Comparison of ENCODE assay signal across 11 mouse cellular contexts in the genomic region with DNA sequence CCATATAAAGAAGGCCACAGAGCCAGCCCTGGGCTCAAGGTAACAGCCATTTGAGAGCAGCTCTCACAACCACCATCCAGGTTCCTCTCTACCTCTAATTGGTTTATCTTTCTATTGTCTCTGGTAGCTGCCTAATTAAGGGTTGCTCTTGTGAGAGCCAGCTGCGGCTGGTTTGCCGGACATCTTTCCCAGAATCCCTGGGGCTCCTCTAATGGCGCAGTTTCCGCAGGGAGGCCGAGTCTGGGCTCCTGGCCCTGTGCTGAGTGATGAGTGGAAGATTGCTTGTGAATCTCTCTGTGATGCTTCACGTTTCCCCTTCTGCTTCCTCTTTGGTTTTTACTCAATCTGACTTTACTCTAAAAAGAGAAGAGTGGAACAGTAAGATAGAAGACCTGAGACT. TPM values are rescaled to one million over a fixed set of nuclear protein-coding genes. Genes with fewer than 3 reads are reported as not detected.
DNase-seq lines count a peak whose midpoint lies in the region; ATAC-seq and TF ChIP-seq lines count a peak whose summit lies in the region.
"Had no signal": no experiment of that assay in that cellular context is flagged by ENCODE, and none has a peak within 500 bp of the region (broad histone marks: within the 10 kb centered on the region; RNA-seq: fewer than 3 reads in every experiment).

No protein-coding gene starts in this region.

- H3K27me3 ChIP-seq in heart, embryonic 10.5 days (ENCODE audit: insufficient read depth, poor library complexity, severe bottlenecking): no peaks in the 10 kb centered on the region; the same call in 1 of the 2 replicates
- H3K27me3 ChIP-seq in heart, adult 2 months (ENCODE audit: control insufficient read depth, insufficient read depth, low read length): no peaks in the 10 kb centered on the region
- H3K27me3 ChIP-seq in embryonic facial prominence, embryonic 14.5 days (replicated peaks; ENCODE audit: control insufficient read depth, insufficient read depth, low read length): no peaks in the 10 kb centered on the region
- no peaks in the 10 kb centered on the region for H3K27me3 ChIP-seq in hindbrain, embryonic 15.5 days
- H3K27me3 ChIP-seq in liver, embryonic 12.5 days (replicated peaks): no peaks in the 10 kb centered on the region
- H3K27me3 ChIP-seq: limb, embryonic 12.5 days had no signal

- H3K4me2 ChIP-seq in embryonic facial prominence, embryonic 14.5 days (ENCODE audit: low read depth, low read length): no peak overlapping the region
- H3K4me2 ChIP-seq in hindbrain, embryonic 15.5 days: no peak overlapping the region
- H3K4me2 ChIP-seq in liver, embryonic 12.5 days: no peak overlapping the region
- H3K4me2 ChIP-seq: limb, embryonic 12.5 days had no signal

- no peak for DNase-seq in heart, embryonic 10.5 days (ENCODE audit: low spot score)
- no peak for DNase-seq in heart, adult 2 months
- peak; percentile 58 for DNase-seq in embryonic facial prominence, embryonic 14.5 days (ENCODE audit: low spot score)
- DNase-seq in frontal cortex, postnatal 14 days (ENCODE audit: low spot score in 2 of 2): no peak
- DNase-seq in ovary, postnatal 14 days (ENCODE audit: low spot score): no peak
- DNase-seq: adrenal gland, postnatal 36 days; kidney, adult 8-10 months had no signal

- no peak overlapping the region for H3K9ac ChIP-seq in heart, adult 2 months (ENCODE audit: low read depth, low read length)
- no peak overlapping the region; the same call in 1 of the 2 replicates for H3K9ac ChIP-seq in embryonic facial prominence, embryonic 14.5 days (ENCODE audit: low read depth, low read length)
- H3K9ac ChIP-seq in hindbrain, embryonic 15.5 days: no peak overlapping the region
- H3K9ac ChIP-seq in liver, embryonic 12.5 days: no peak overlapping the region
- H3K9ac ChIP-seq: limb, embryonic 12.5 days had no signal

- no peak for TF ChIP-seq CTCF in heart, adult 2 months (IDR thresholded peaks at IDR 0.05)
- TF ChIP-seq CTCF in olfactory bulb, adult 2 months (IDR thresholded peaks at IDR 0.05; ENCODE audit: insufficient read depth, low read depth, low read length): no peak

- WGBS in heart, embryonic 10.5 days: 45% methylated on average over 6 of the region's 6 CpGs
- 70% methylated on average over 6 of the region's 6 CpGs for whole genome bisulfite sequencing in heart, adult 2 months
- WGBS in embryonic facial prominence, embryonic 14.5 days: 41% methylated on average over 6 of the region's 6 CpGs
- 21% methylated on average over 6 of the region's 6 CpGs for WGBS in hindbrain, embryonic 15.5 days
- 46% methylated on average over 6 of the region's 6 CpGs for WGBS in olfactory bulb, adult 2 months
- WGBS in liver, embryonic 12.5 days (ENCODE audit: insufficient replicate concordance): 49% methylated on average over 6 of the region's 6 CpGs

- intact Hi-C loops in heart, adult 2 months (cut with DNase I): no loop called here

- H3K4me3 ChIP-seq in heart, embryonic 10.5 days: no peak overlapping the region
- H3K4me3 ChIP-seq in heart, adult 2 months: no peak overlapping the region
- H3K4me3 ChIP-seq in embryonic facial prominence, embryonic 14.5 days (ENCODE audit: low read depth, low read length): no peak overlapping the region
- H3K4me3 ChIP-seq in hindbrain, embryonic 15.5 days: no peak overlapping the region
- H3K4me3 ChIP-seq in olfactory bulb, adult 2 months (ENCODE audit: insufficient read depth, low read depth, low read length): no peak overlapping the region
- H3K4me3 ChIP-seq in liver, embryonic 12.5 days: no peak overlapping the region
- H3K4me3 ChIP-seq: limb, embryonic 12.5 days had no signal

- no peak for TF ChIP-seq POLR2A in heart, adult 2 months (IDR thresholded peaks at IDR 0.05; ENCODE audit: insufficient read depth, low read depth, low read length)
- no peak for TF ChIP-seq POLR2A in olfactory bulb, adult 2 months (IDR thresholded peaks at IDR 0.05; ENCODE audit: insufficient read depth, low read depth, low read length)

- H3K27ac ChIP-seq in heart, embryonic 10.5 days: 0 out of 2 replicates have a peak overlapping the region, but pooled peaks have one; percentile 6
- no peak overlapping the region for H3K27ac ChIP-seq in heart, adult 2 months
- no peak overlapping the region for H3K27ac ChIP-seq in embryonic facial prominence, embryonic 14.5 days (replicated peaks; ENCODE audit: low read depth, low read length)
- peak overlapping the region; percentile 78 for H3K27ac ChIP-seq in hindbrain, embryonic 15.5 days (replicated peaks)
- 0 out of 2 replicates have a peak overlapping the region, but pooled peaks have one; percentile 5 for H3K27ac ChIP-seq in olfactory bulb, adult 2 months (ENCODE audit: insufficient read depth, low read depth, low read length)
- no peak overlapping the region for H3K27ac ChIP-seq in liver, embryonic 12.5 days
- H3K27ac ChIP-seq: limb, embryonic 12.5 days had no signal

- TF ChIP-seq EP300 in heart, adult 2 months (IDR thresholded peaks at IDR 0.05; ENCODE audit: insufficient read depth, low read depth, low read length): no peak

- ATAC-seq in embryonic facial prominence, embryonic 14.5 days (ENCODE audit: low read depth): peak; percentile 42; the same call in 1 of the 2 replicates
- no peak for ATAC-seq in hindbrain, embryonic 15.5 days (ENCODE audit: low FRiP score, low read depth)
- no peak for ATAC-seq in liver, embryonic 12.5 days

- no peaks in the 10 kb centered on the region for H3K36me3 ChIP-seq in heart, embryonic 10.5 days
- H3K36me3 ChIP-seq in heart, adult 2 months (ENCODE audit: control insufficient read depth, insufficient read depth, low read length): no peaks in the 10 kb centered on the region
- H3K36me3 ChIP-seq in embryonic facial prominence, embryonic 14.5 days (ENCODE audit: control insufficient read depth, insufficient read depth, low read length): no peaks in the 10 kb centered on the region
- H3K36me3 ChIP-seq in hindbrain, embryonic 15.5 days: no peaks in the 10 kb centered on the region
- no peaks in the 10 kb centered on the region for H3K36me3 ChIP-seq in liver, embryonic 12.5 days
- H3K36me3 ChIP-seq: limb, embryonic 12.5 days had no signal

- peaks cover 43% of the 10 kb centered on the region for H3K4me1 ChIP-seq in heart, embryonic 10.5 days
- H3K4me1 ChIP-seq in heart, adult 2 months (ENCODE audit: control insufficient read depth, insufficient read depth, low read length): peaks cover 12% of the 10 kb centered on the region
- peaks cover 9% of the 10 kb centered on the region; the same call in 1 of the 2 replicates for H3K4me1 ChIP-seq in embryonic facial prominence, embryonic 14.5 days (ENCODE audit: control insufficient read depth, insufficient read depth, low read length)
- H3K4me1 ChIP-seq in hindbrain, embryonic 15.5 days (replicated peaks): peaks cover 72% of the 10 kb centered on the region
- peaks cover 26% of the 10 kb centered on the region for H3K4me1 ChIP-seq in olfactory bulb, adult 2 months (ENCODE audit: control insufficient read depth, insufficient read depth, low read length)
- H3K4me1 ChIP-seq in liver, embryonic 12.5 days: peaks cover 16% of the 10 kb centered on the region

- no peaks in the 10 kb centered on the region for H3K9me3 ChIP-seq in heart, embryonic 10.5 days
- H3K9me3 ChIP-seq in embryonic facial prominence, embryonic 14.5 days (ENCODE audit: control insufficient read depth, low read length): no peaks in the 10 kb centered on the region
- H3K9me3 ChIP-seq in hindbrain, embryonic 15.5 days: no peaks in the 10 kb centered on the region
- no peaks in the 10 kb centered on the region for H3K9me3 ChIP-seq in liver, embryonic 12.5 days (replicated peaks)
- H3K9me3 ChIP-seq: limb, embryonic 12.5 days had no signal

- no peaks in the 10 kb centered on the region for H3K79me2 ChIP-seq in heart, adult 2 months (replicated peaks; ENCODE audit: control insufficient read depth, insufficient read depth, low read length)

RNA-seq across cellular contexts. Expression of gene Map6, which starts 36.8 kb away (rescaled TPM):
- polyA plus RNA-seq in heart, embryonic 10.5 days (2016; fragmentation: Nextera tagmentation; extraction: Ambion mirVana): 2.1 and 2.3 TPM in 2 replicates
- 1 to 10 TPM; 3.3 to 4.3 TPM for total RNA-seq in heart, adult 2 months (2021)
- polyA plus RNA-seq in heart, adult 2 months (2012; rRNA removed): 3.4 and 3.5 TPM in 2 replicates
- 9.6 and 10.2 TPM in 2 replicates for polyA plus RNA-seq in embryonic facial prominence, embryonic 14.5 days (2014; fragmentation: Nextera tagmentation; extraction: Ambion mirVana)
- polyA plus RNA-seq in hindbrain, embryonic 15.5 days (2015; fragmentation: Nextera tagmentation; extraction: Ambion mirVana): 139 and 155 TPM in 2 replicates
- polyA plus RNA-seq in olfactory bulb, adult 2 months (2012; ENCODE audit: insufficient read depth, insufficient read length, low replicate concordance, missing spikeins): not detected in 2 replicates
- 0.13 and 0.25 TPM in 2 replicates for polyA plus RNA-seq in liver, embryonic 12.5 days (2016; fragmentation: Nextera tagmentation; extraction: Ambion mirVana)

RNA-seq across cellular contexts. Expression of gene Serpinh1, which starts 49.0 kb away (rescaled TPM):
- 1,580 and 1,787 TPM in 2 replicates for polyA plus RNA-seq in heart, embryonic 10.5 days (2016; fragmentation: Nextera tagmentation; extraction: Ambion mirVana)
- total RNA-seq in heart, adult 2 months (2021): 100 to 1,000 TPM; 214 to 275 TPM
- polyA plus RNA-seq in heart, adult 2 months (2012; rRNA removed): 193 and 266 TPM in 2 replicates
- 918 and 945 TPM in 2 replicates for polyA plus RNA-seq in embryonic facial prominence, embryonic 14.5 days (2014; fragmentation: Nextera tagmentation; extraction: Ambion mirVana)
- polyA plus RNA-seq in hindbrain, embryonic 15.5 days (2015; fragmentation: Nextera tagmentation; extraction: Ambion mirVana): 286 and 303 TPM in 2 replicates
- not detected in 2 replicates for polyA plus RNA-seq in olfactory bulb, adult 2 months (2012; ENCODE audit: insufficient read depth, insufficient read length, low replicate concordance, missing spikeins)
- 249 and 251 TPM in 2 replicates for polyA plus RNA-seq in liver, embryonic 12.5 days (2016; fragmentation: Nextera tagmentation; extraction: Ambion mirVana)

Comparison
In these comparisons a context has a peak if more than half of its experiments do, and no peak if none do; other contexts are left out.
1. H3K27ac ChIP-seq: peak in heart, embryonic 10.5 days (single experiment), hindbrain, embryonic 15.5 days (single experiment) and olfactory bulb, adult 2 months (single experiment); none in heart, adult 2 months (single experiment), embryonic facial prominence, embryonic 14.5 days (single experiment) and liver, embryonic 12.5 days (single experiment).